Comparison of ENCODE assay signal across 8 mouse cellular contexts in the genomic region with DNA sequence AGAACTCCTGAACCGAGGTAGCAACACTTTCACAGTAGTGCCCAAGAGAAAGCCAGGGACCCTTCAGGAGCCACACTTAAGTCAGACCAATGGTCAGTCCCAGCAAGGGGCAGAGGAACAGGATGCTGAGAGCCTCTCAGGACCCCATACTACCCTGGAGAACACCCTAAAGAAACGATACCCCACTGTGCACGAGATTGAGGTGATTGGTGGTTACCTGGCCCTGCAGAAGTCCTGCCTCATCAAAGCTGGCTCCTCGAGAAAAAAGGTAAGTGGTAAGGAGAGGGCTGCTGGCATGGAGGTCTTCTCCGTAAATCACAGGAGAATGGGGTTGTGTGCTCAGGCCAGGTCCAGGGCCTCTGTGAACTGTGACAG. TPM values are rescaled to one million over a fixed set of nuclear protein-coding genes. Genes with fewer than 3 reads are reported as not detected.
DNase-seq lines count a peak whose midpoint lies in the region; ATAC-seq and TF ChIP-seq lines count a peak whose summit lies in the region.
"Had no signal": no experiment of that assay in that cellular context is flagged by ENCODE, and none has a peak within 500 bp of the region (broad histone marks: within the 10 kb centered on the region; RNA-seq: fewer than 3 reads in every experiment).

No protein-coding gene starts in this region.

- peak overlapping the region; percentile 79; the same call in 1 of the 2 replicates for H3K9ac ChIP-seq in limb, embryonic 13.5 days

- no peaks in the 10 kb centered on the region for H3K9me3 ChIP-seq in limb, embryonic 13.5 days

- H3K27me3 ChIP-seq in limb, embryonic 13.5 days, result peaks cover 22% of the 10 kb centered on the region
- no peaks in the 10 kb centered on the region for H3K27me3 ChIP-seq in small intestine, adult 2 months (ENCODE audit: control insufficient read depth, insufficient read depth, low read length)

- WGBS in limb, embryonic 13.5 days, result 71% methylated on average over 5 of the region's 5 CpGs
- 25% methylated on average over 5 of the region's 5 CpGs for WGBS in small intestine, adult 2 months

- no peak for TF ChIP-seq CTCF in left cerebral cortex, adult 2 months (IDR thresholded peaks at IDR 0.05)
- TF ChIP-seq CTCF in embryonic fibroblast, embryonic 13.5 days (IDR thresholded peaks at IDR 0.05; ENCODE audit: borderline replicate concordance, insufficient read depth, low read length), result no peak
- no peak for TF ChIP-seq CTCF in small intestine, adult 2 months (IDR thresholded peaks at IDR 0.05; ENCODE audit: extremely low read depth, insufficient read length, insufficient replicate concordance, low read depth, low read length)

- no peak for TF ChIP-seq POLR2A in embryonic fibroblast, embryonic 13.5 days (IDR thresholded peaks at IDR 0.05; ENCODE audit: low read depth, low read length)
- no peak for TF ChIP-seq POLR2A in small intestine, adult 2 months (IDR thresholded peaks at IDR 0.05; ENCODE audit: low read depth, low read length)

- peaks cover 9% of the 10 kb centered on the region for H3K4me1 ChIP-seq in embryonic fibroblast, embryonic 13.5 days (ENCODE audit: control insufficient read depth, insufficient read depth, low read length)
- peaks cover 39% of the 10 kb centered on the region for H3K4me1 ChIP-seq in limb, embryonic 13.5 days
- H3K4me1 ChIP-seq in small intestine, adult 2 months (ENCODE audit: control insufficient read depth, insufficient read depth, insufficient read length, low read length), result peaks cover 6% of the 10 kb centered on the region; the same call in 1 of the 2 replicates

- H3K4me3 ChIP-seq in left cerebral cortex, adult 2 months, result peak overlapping the region; percentile 86
- peak overlapping the region; percentile 70; the same call in 1 of the 2 replicates for H3K4me3 ChIP-seq in embryonic fibroblast, embryonic 13.5 days (ENCODE audit: insufficient read depth, low read length)
- H3K4me3 ChIP-seq in limb, embryonic 13.5 days, result peak overlapping the region; percentile 68
- H3K4me3 ChIP-seq in small intestine, adult 2 months (ENCODE audit: low read depth, low read length), result peak overlapping the region; percentile 80

- peaks cover 9% of the 10 kb centered on the region for H3K36me3 ChIP-seq in limb, embryonic 13.5 days
- H3K36me3 ChIP-seq in small intestine, adult 2 months (ENCODE audit: control insufficient read depth, insufficient read depth, low read length), result peaks cover 14% of the 10 kb centered on the region

- no peak for ATAC-seq in limb, embryonic 13.5 days (ENCODE audit: low FRiP score, low read depth)

- H3K4me2 ChIP-seq in limb, embryonic 13.5 days (replicated peaks), result peak overlapping the region; percentile 99

- no peak for DNase-seq in left cerebral cortex, adult 2 months (ENCODE audit: extremely low spot score in 1 of 2, low spot score in 2 of 2)
- no peak for DNase-seq in left cerebral cortex, postnatal 10 days (ENCODE audit: extremely low spot score in 1 of 2, low spot score in 2 of 2)
- no peak for DNase-seq in gastrocnemius, postnatal 36 days
- no peak for DNase-seq in thymus, postnatal 10 days (ENCODE audit: low spot score in 2 of 2)
- DNase-seq: embryo, embryonic 11 days had no signal

- intact Hi-C loops in left cerebral cortex, adult 2 months (cut with DNase I), result no loop called here
- intact Hi-C loops in left cerebral cortex, postnatal 10 days (cut with DNase I), result no loop called here
- intact Hi-C loops in gastrocnemius, postnatal 36 days (cut with DNase I), result no loop called here

- peak overlapping the region; percentile 85 for H3K27ac ChIP-seq in left cerebral cortex, adult 2 months
- H3K27ac ChIP-seq in embryonic fibroblast, embryonic 13.5 days (ENCODE audit: insufficient read depth, low read length), result no peak overlapping the region
- no peak overlapping the region for H3K27ac ChIP-seq in limb, embryonic 13.5 days
- H3K27ac ChIP-seq in small intestine, adult 2 months (ENCODE audit: insufficient read depth, low read depth, low read length), result peak overlapping the region; percentile 98

RNA-seq across cellular contexts. Expression of a gene that starts 1.9 kb away (rescaled TPM):
- 10 to 100 TPM; 20.9 to 21.8 TPM for total RNA-seq in left cerebral cortex, adult 2 months (2021)
- total RNA-seq in left cerebral cortex, postnatal 10 days (2021), result 10 to 100 TPM; 10.8 to 14.6 TPM
- polyA plus RNA-seq in embryonic fibroblast, embryonic 13.5 days (2011; ENCODE audit: insufficient read length, low read depth, missing spikeins), result 7.1 and 9.5 TPM in 2 replicates
- 7.2 and 8.2 TPM in 2 replicates for polyA plus RNA-seq in limb, embryonic 13.5 days (2015; fragmentation: Nextera tagmentation; extraction: Ambion mirVana)
- 183 and 436 TPM in 2 replicates for polyA plus RNA-seq in small intestine, adult 2 months (2012; rRNA removed)
- 1 to 10 TPM; 3.8 to 4.5 TPM for total RNA-seq in gastrocnemius, postnatal 36 days (2021)

RNA-seq across cellular contexts. Expression of a gene that starts 8.0 kb away (rescaled TPM):
- total RNA-seq in left cerebral cortex, adult 2 months (2021), result 10 to 100 TPM; 65.6 to 65.9 TPM
- 10 to 100 TPM; 72.1 to 81.0 TPM for total RNA-seq in left cerebral cortex, postnatal 10 days (2021)
- 46.2 and 49.4 TPM in 2 replicates for polyA plus RNA-seq in embryonic fibroblast, embryonic 13.5 days (2011; ENCODE audit: insufficient read length, low read depth, missing spikeins)
- polyA plus RNA-seq in limb, embryonic 13.5 days (2015; fragmentation: Nextera tagmentation; extraction: Ambion mirVana), result 231 and 234 TPM in 2 replicates
- polyA plus RNA-seq in small intestine, adult 2 months (2012; rRNA removed), result 40.7 and 55.9 TPM in 2 replicates
- total RNA-seq in gastrocnemius, postnatal 36 days (2021), result 10 to 100 TPM; 25.8 to 25.9 TPM

RNA-seq across cellular contexts. Expression of a gene that starts 8.0 kb away (rescaled TPM):
- total RNA-seq in left cerebral cortex, adult 2 months (2021), result 10 to 100 TPM; 87.1 to 90.3 TPM
- total RNA-seq in left cerebral cortex, postnatal 10 days (2021), result 10 to 100 TPM; 79.7 to 85.1 TPM
- polyA plus RNA-seq in embryonic fibroblast, embryonic 13.5 days (2011; ENCODE audit: insufficient read length, low read depth, missing spikeins), result 93.8 and 95.3 TPM in 2 replicates
- 150 and 154 TPM in 2 replicates for polyA plus RNA-seq in limb, embryonic 13.5 days (2015; fragmentation: Nextera tagmentation; extraction: Ambion mirVana)
- polyA plus RNA-seq in small intestine, adult 2 months (2012; rRNA removed), result 31.0 and 71.6 TPM in 2 replicates
- total RNA-seq in gastrocnemius, postnatal 36 days (2021), result 10 to 100 TPM; 27.0 to 27.8 TPM

RNA-seq across cellular contexts. Expression of a gene that starts 9.0 kb away (rescaled TPM):
- total RNA-seq in left cerebral cortex, adult 2 months (2021), result 10 to 100 TPM; 35.6 to 41.6 TPM
- 10 to 100 TPM; 30.5 to 31.4 TPM for total RNA-seq in left cerebral cortex, postnatal 10 days (2021)
- polyA plus RNA-seq in embryonic fibroblast, embryonic 13.5 days (2011; ENCODE audit: insufficient read length, low read depth, missing spikeins), result 11.6 and 15.3 TPM in 2 replicates
- 23.6 and 24.2 TPM in 2 replicates for polyA plus RNA-seq in limb, embryonic 13.5 days (2015; fragmentation: Nextera tagmentation; extraction: Ambion mirVana)
- 29.8 and 51.5 TPM in 2 replicates for polyA plus RNA-seq in small intestine, adult 2 months (2012; rRNA removed)
- total RNA-seq in gastrocnemius, postnatal 36 days (2021), result 10 to 100 TPM; 10.4 to 12.0 TPM

RNA-seq across cellular contexts. Expression of a gene that starts 17.6 kb away (rescaled TPM):
- total RNA-seq in left cerebral cortex, adult 2 months (2021), result 1 to 10 TPM; 1.4 to 2.7 TPM
- 1 to 10 TPM in 1 of 2 experiments, not detected in 1; 2.4 TPM for total RNA-seq in left cerebral cortex, postnatal 10 days (2021)
- polyA plus RNA-seq in embryonic fibroblast, embryonic 13.5 days (2011; ENCODE audit: insufficient read length, low read depth, missing spikeins), result 2.3 TPM in 1 of 2 replicates, not detected in the other
- polyA plus RNA-seq in limb, embryonic 13.5 days (2015; fragmentation: Nextera tagmentation; extraction: Ambion mirVana), result 4.4 and 6.0 TPM in 2 replicates
- 15.3 and 45.8 TPM in 2 replicates for polyA plus RNA-seq in small intestine, adult 2 months (2012; rRNA removed)
- 1 to 10 TPM in 1 of 2 experiments, under 1 TPM in 1; 0.39 to 1.1 TPM for total RNA-seq in gastrocnemius, postnatal 36 days (2021)

Comparison
In these comparisons a context has a peak if more than half of its experiments do, and no peak if none do; other contexts are left out.
1. H3K27ac ChIP-seq: peak in left cerebral cortex, adult 2 months (single experiment) and small intestine, adult 2 months (single experiment); none in embryonic fibroblast, embryonic 13.5 days (single experiment) and limb, embryonic 13.5 days (single experiment).
2. Peak in every context shown above with its lines, with median percentiles within 50 percentile points of each other: H3K4me3 ChIP-seq.